Mouse (Mus musculus) lung, postnatal 0 days (tissue): ENCODE results near the gene Cadm2.

Experiments
- CTCF ChIP-seq: IDR thresholded peaks from 2 replicates; pipeline ENCODE4 v1.5.1; 2016; ENCODE audit warnings: antibody characterized with exemption, mild to moderate bottlenecking
- EP300 ChIP-seq: IDR thresholded peaks from 2 replicates; pipeline ENCODE4 v1.6.1; 2016; ENCODE audit warnings: antibody characterized with exemption, mild to moderate bottlenecking, control low read depth

DNA sequence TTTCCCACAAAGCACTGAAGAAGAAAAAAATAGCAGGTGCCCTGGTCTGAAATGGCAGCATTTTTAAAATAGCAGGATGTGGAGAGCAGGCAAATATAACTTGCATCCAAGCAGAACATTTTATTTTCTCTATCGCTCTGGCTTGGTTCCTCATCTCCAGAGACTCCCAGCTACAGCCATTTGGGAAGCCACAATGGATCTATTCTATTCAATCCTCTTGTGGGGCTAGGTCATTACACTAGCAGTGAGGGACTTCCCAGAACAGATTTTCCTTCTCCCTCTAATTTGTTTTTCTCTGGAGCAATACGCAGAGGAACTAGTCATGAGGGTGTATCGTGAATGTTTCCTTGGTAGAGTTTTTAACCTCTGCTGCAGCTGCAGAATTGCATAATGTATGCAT is 769.7 kb downstream of the Cadm2 start:
- TF ChIP-seq CTCF = no peak
- no peak for TF ChIP-seq EP300
